Mouse (Mus musculus): ENCODE data around the gene Wfdc6a. TPM values are rescaled to one million over a fixed set of nuclear protein-coding genes. Genes with fewer than 3 reads are reported as not detected.
A peak's percentile ranks its signal among the peaks of the same experiment; 100 is the strongest.

Wfdc6a gene
- polyA plus RNA-seq, 1 experiment from 2014 or later: 0.95 TPM

DNA sequence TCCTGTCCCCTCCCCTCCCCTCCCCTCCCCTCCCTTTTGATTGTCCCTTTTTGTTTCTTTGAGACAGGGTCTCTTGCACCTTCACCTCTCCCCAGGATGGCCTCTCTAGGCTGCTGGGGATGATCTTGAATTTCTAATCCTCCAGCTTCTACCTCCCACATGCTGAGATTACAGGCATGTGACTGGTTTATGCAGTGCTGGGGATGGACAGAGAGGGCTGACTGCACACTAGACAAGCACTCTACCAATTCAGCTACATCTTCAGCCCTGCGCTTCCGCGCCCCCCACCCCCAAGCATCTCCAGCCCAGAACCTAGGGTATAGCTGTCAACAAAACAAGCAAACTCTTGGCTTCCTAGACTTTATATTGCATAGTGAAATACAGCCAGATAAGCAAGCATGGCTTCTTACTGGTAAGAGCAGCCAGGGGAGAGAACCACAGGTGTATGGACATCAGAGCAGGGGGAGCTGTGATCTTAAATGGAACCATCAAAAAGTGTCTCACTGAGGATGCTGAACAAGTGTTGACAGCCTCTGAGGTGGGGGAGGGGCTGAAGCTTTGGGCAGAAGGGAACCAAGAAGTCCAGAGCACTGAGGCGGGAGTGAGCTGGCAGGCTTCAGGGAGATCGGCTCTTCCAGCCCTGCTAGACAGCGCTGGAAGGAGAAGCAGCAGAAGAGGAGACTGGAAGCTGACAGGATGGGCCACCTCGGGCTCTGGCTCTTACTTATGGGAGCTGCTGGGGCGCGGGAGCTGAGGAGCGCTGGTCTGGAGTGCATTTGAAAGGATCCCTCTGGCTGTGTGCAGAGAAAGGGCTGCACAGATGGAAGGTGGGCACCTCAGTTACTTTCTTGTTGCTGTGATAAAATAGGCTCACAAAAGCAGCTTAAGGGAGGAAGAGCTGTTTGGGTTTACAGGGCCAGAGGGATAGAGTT, 35.0 kb downstream of the Wfdc6a start:
- ATAC-seq (ENCODE audit: borderline replicate concordance, extremely low read depth, low FRiP score, low TSS enrichment): no peak
- Histone ChIP-seq H3K4me1 (peaks cover 11% of the 10 kb centered on the region), H3K27me3 (no peaks in the 10 kb centered on the region; the same call in 1 of the 2 replicates), H3K4me3 (no peak overlapping the region), H3K9ac (no peak overlapping the region), H3K9me3 (no peaks in the 10 kb centered on the region), H3K4me2 (no peak overlapping the region), H3K36me3 (no peaks in the 10 kb centered on the region), H3K27ac (no peak overlapping the region)
- WGBS: 23% methylated on average over 10 of the region's 10 CpGs

DNA sequence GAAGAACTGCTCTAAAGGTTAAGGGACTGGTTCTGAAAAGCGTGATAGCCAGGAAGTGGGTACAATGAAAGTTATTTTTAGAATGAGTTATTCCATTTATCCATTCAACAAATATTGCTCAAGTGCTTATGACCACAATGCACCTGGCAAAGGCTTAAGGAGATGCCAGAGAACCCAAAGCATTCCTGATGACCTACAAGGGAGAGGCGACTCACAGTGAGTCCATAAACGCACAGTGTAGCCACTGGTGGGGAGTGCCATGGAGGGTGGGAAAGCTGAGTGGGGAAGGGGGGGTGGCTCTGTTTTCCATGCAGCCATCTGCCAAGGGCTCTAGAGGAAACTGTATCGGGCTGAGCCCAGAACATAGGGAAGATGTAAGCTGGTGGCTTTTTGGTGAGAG, 35.9 kb downstream of the Wfdc6a start:
- ATAC-seq (ENCODE audit: borderline replicate concordance, extremely low read depth, low FRiP score, low TSS enrichment): peak; percentile 55
- H3K27me3 ChIP-seq: no peaks in the 10 kb centered on the region; the same call in 1 of the 2 replicates
- H3K9me3 ChIP-seq: no peaks in the 10 kb centered on the region
- no peaks in the 10 kb centered on the region for H3K36me3 ChIP-seq
- no peak overlapping the region for H3K9ac ChIP-seq
- H3K4me2 ChIP-seq: no peak overlapping the region
- no peak overlapping the region for H3K4me3 ChIP-seq
- H3K27ac ChIP-seq: peak overlapping the region; percentile 59
- 31% methylated on average over 4 of the region's 4 CpGs for whole genome bisulfite sequencing
- peaks cover 15% of the 10 kb centered on the region for H3K4me1 ChIP-seq

DNA sequence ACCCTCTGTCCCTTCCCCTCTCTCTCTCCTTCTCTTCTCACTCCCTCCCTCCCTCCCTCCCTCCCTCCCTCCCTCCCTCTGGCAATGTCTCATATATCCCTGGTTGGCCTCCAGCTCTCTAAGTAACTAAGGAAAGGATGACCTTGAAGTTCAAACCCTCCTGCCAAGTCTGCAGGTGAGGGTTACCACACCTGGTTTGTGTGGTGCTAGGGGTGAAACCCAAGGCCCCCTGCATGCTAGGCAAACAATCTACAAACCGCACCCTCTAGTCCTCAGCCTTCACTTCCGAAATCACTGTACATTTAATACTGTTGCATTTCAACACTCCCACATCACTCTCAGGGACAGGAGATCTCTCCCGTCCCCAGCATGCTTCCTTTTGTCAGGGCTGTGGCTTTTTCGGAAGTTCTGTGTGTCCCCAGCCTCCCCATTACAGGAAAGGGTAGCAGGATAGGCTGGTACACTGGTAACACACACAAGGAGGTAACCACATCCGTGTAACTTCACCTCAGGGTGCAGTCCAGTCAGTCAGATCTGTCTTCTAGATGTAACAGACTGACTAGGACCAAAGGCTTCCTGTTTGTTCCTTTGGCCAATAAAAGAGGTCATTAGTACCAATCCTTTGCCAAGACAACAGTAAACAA, 40.7 kb downstream of the Wfdc6a start:
- H3K27me3 ChIP-seq: no peaks in the 10 kb centered on the region
- no peak for ATAC-seq (ENCODE audit: borderline replicate concordance, extremely low read depth, low FRiP score, low TSS enrichment)
- peaks cover 20% of the 10 kb centered on the region for H3K4me1 ChIP-seq
- no peak overlapping the region for H3K27ac ChIP-seq
- no peak overlapping the region for H3K4me3 ChIP-seq
- WGBS: 36% methylated on average over 5 of the region's 5 CpGs
- H3K9ac ChIP-seq: no peak overlapping the region
- no peaks in the 10 kb centered on the region for H3K36me3 ChIP-seq
- H3K4me2 ChIP-seq: no peak overlapping the region
- no peaks in the 10 kb centered on the region for H3K9me3 ChIP-seq

DNA sequence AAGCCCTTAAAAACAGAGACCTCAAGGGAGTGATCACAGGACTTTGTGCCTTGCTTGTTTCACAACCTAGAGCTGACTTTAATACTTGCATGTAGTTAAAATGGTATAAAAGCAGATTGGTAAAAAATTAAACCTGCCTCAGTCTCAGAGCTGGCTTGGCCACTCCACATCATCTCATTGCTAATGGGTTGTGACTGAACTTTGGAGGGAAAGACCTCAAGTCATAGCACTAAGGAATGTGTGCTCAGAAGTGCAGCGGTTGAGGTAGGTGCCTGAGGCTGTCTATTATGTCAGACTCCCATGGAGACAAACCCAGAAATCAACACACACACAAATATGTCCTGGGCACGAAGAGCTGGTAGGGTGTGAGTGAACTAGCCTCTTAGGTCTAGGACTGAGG, 41.5 kb downstream of the Wfdc6a start:
- Histone ChIP-seq H3K9ac (no peak overlapping the region), H3K27me3 (no peaks in the 10 kb centered on the region), H3K4me3 (no peak overlapping the region), H3K9me3 (no peaks in the 10 kb centered on the region), H3K4me1 (peaks cover 18% of the 10 kb centered on the region), H3K4me2 (no peak overlapping the region), H3K36me3 (no peaks in the 10 kb centered on the region), H3K27ac (no peak overlapping the region)
- 59% methylated on average over 2 of the region's 2 CpGs for WGBS
- no peak for ATAC-seq (ENCODE audit: borderline replicate concordance, extremely low read depth, low FRiP score, low TSS enrichment)

- Histone ChIP-seq H3K9ac (no peak overlapping the region), H3K4me1 (peaks cover 18% of the 10 kb centered on the region), H3K36me3 (no peaks in the 10 kb centered on the region), H3K9me3 (no peaks in the 10 kb centered on the region), H3K4me3 (no peak overlapping the region), H3K4me2 (no peak overlapping the region), H3K27me3 (no peaks in the 10 kb centered on the region), H3K27ac (no peak overlapping the region)
- WGBS: 73% methylated on average over 7 of the region's 7 CpGs
- ATAC-seq (ENCODE audit: borderline replicate concordance, extremely low read depth, low FRiP score, low TSS enrichment): no peak
These were observed 42.6 kb downstream of the Wfdc6a start for GRCm38 (mm10) chr2:164542598-164542997.

GRCm38 (mm10) chr2:164542132-164542531, 43.1 kb downstream of the Wfdc6a start:
- Histone ChIP-seq H3K27me3 (no peaks in the 10 kb centered on the region), H3K4me1 (peaks cover 18% of the 10 kb centered on the region), H3K4me2 (no peak overlapping the region), H3K9ac (no peak overlapping the region), H3K27ac (no peak overlapping the region), H3K4me3 (no peak overlapping the region), H3K9me3 (no peaks in the 10 kb centered on the region), H3K36me3 (no peaks in the 10 kb centered on the region)
- no peak for ATAC-seq (ENCODE audit: borderline replicate concordance, extremely low read depth, low FRiP score, low TSS enrichment)
- WGBS: 53% methylated on average over 5 of the region's 5 CpGs

DNA sequence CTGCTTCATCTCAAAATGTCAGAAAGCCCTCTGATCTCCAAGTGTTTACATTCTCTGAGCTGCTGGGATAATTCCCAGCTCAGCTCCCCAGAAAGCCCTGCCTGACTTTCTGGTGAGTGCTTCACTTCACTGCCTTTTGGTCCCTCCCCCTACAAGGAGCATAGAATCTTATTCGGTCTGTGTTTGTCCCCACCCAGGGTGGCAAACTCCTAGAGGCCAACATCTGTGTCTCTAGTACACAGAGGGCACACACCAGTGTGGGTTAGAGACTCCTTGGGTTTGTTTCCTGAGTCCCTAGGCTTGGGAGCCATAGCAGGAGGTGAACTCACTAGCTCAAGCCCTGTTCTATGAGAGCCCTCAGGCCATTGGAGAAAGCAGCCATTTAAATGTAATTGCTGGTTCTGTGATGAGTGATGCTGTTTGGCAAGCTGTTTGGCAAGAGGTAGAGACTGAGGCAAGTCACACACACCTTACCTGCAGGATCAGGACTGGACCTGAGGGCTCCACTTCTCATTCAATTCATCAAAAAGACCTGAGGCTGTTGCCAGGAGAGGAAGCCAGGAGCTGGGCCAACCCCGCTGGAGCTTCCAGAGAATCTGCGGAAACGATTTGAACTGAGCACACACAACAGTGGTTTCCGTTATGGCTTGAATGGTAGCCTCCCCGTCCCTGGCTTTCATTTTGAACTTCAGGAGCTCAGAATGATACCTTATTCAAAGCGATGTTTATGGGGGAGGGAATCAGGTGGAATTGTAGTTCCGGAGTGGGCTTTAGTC, 44.4 kb downstream of the Wfdc6a start:
- H3K4me3 ChIP-seq: no peak overlapping the region
- no peaks in the 10 kb centered on the region for H3K9me3 ChIP-seq
- WGBS: 25% methylated on average over 8 of the region's 8 CpGs
- peaks cover 18% of the 10 kb centered on the region for H3K4me1 ChIP-seq
- no peaks in the 10 kb centered on the region for H3K27me3 ChIP-seq
- H3K9ac ChIP-seq: no peak overlapping the region
- ATAC-seq (ENCODE audit: borderline replicate concordance, extremely low read depth, low FRiP score, low TSS enrichment): peak; percentile 70; the same call in 1 of the 2 replicates
- no peaks in the 10 kb centered on the region for H3K36me3 ChIP-seq
- peak overlapping the region; percentile 79 for H3K27ac ChIP-seq
- no peak overlapping the region for H3K4me2 ChIP-seq

DNA sequence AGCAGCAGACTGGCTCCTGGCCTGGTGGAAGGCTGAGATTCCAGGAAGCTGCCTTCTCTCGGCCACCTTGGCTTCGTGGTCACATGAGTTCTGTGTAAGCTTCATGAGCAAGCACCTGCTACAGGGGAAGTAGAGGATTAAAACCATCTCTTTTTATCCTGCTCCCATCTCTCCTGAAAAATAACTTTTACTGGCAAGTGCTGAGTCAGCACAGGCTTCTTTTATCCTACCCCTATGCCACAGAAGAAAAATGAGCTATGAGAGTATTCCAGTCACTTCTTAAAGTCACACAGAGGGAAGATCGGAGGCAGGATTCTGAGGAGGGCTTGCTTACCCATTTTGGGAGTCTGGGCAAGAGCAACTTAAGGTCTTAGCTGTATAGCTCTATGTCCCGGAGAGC, 48.2 kb downstream of the Wfdc6a start:
- no peak overlapping the region for H3K27ac ChIP-seq
- ATAC-seq (ENCODE audit: borderline replicate concordance, extremely low read depth, low FRiP score, low TSS enrichment): no peak
- peaks cover 14% of the 10 kb centered on the region for H3K4me1 ChIP-seq
- no peaks in the 10 kb centered on the region for H3K36me3 ChIP-seq
- no peak overlapping the region for H3K4me3 ChIP-seq
- H3K27me3 ChIP-seq: no peaks in the 10 kb centered on the region
- no peak overlapping the region for H3K4me2 ChIP-seq
- no peaks in the 10 kb centered on the region for H3K9me3 ChIP-seq
- no peak overlapping the region for H3K9ac ChIP-seq
- WGBS: 65% methylated on average over 4 of the region's 4 CpGs

GRCm38 (mm10) chr2:164534315-164534714, 50.9 kb downstream of the Wfdc6a start:
- H3K27ac ChIP-seq: no peak overlapping the region
- 73% methylated on average over 10 of the region's 10 CpGs for WGBS
- no peak overlapping the region for H3K4me3 ChIP-seq
- no peaks in the 10 kb centered on the region for H3K4me1 ChIP-seq
- H3K27me3 ChIP-seq: no peaks in the 10 kb centered on the region
- H3K36me3 ChIP-seq: no peaks in the 10 kb centered on the region
- H3K4me2 ChIP-seq: no peak overlapping the region
- H3K9me3 ChIP-seq: no peaks in the 10 kb centered on the region
- no peak overlapping the region for H3K9ac ChIP-seq
- ATAC-seq (ENCODE audit: borderline replicate concordance, extremely low read depth, low FRiP score, low TSS enrichment): no peak

DNA sequence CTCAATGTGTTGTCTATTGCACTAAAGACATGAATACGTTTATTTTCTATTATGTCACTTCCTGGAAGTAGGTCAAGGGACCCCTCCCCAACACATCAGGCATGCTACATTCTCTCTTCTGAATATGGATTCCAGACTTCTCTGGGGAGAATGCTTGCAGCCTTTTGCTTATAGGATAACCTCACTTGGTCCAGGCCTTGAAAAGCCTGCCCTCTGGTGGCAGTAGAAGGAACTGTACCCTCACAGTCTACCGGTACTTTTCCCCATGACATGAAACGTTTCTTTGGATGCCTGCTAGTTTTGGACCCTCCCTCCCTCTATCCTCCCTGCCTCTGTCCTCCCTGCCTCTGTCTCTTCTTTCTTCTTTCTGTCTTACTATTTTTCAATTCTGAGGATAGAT, 54.1 kb downstream of the Wfdc6a start:
- Histone ChIP-seq H3K4me2 (no peak overlapping the region), H3K27ac (no peak overlapping the region), H3K36me3 (no peaks in the 10 kb centered on the region), H3K9me3 (no peaks in the 10 kb centered on the region), H3K4me1 (no peaks in the 10 kb centered on the region), H3K4me3 (no peak overlapping the region), H3K9ac (no peak overlapping the region), H3K27me3 (no peaks in the 10 kb centered on the region)
- no peak for ATAC-seq (ENCODE audit: borderline replicate concordance, extremely low read depth, low FRiP score, low TSS enrichment)
- WGBS: 3% methylated on average over 3 of the region's 3 CpGs
